Mouse (Mus musculus): ENCODE data around the gene Plcl2.

DNA sequence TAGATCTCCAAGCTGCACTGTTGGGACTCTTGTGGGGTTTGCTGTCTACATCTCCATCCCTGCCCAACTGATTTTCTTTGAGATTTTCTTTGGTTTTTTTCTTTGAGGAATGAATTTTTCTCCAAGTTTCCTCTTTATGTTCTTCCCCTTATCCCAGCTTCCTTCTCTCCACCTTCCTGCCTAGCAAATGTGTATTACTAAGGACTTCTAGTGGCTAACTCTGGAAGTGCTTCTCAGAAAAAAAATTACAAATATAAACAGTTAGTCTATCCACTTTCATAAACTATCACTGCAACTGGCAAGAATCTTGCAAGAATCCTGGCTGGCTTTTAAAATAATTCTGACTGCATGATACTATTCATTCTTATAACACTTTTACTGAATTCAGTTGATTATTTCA lies 119.5 kb downstream of the Plcl2 start:
- no peak for TF ChIP-seq GATA1 (IDR thresholded peaks at IDR 0.05; ENCODE audit: borderline replicate concordance, low read length)
- no peak for TF ChIP-seq FLI1 (IDR thresholded peaks at IDR 0.05; ENCODE audit: low read length)
